Comparison of ENCODE assay signal across 14 mouse cellular contexts in the genomic region with DNA sequence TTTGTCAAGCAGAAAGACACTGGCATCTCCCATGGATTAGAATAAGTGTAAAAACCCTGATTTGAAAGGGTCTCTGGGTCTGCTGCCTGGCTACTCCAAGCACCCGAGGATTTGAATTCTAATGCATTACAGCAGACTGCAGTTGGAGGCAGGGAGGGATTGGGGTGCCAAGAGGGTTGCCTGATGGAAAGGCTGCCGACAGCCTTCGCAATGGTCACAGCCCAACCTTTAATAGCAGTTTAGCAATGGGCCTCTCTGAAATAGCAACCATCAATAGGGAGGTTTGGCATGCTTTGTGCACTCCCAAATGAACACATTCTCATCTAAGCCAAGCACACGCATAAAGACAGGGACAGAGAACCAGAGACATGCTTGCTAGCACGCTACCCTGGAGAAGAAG.
DNase-seq lines count a peak whose midpoint lies in the region; ATAC-seq lines count a peak whose summit lies in the region.
"Had no signal": no experiment of that assay in that cellular context is flagged by ENCODE, and none has a peak within 500 bp of the region (broad histone marks: within the 10 kb centered on the region; RNA-seq: fewer than 3 reads in every experiment).

No protein-coding gene starts in this region.

- no peak overlapping the region for H3K4me2 ChIP-seq in forebrain, embryonic 11.5 days (ENCODE audit: low read depth, low read length, severe bottlenecking)
- H3K4me2 ChIP-seq in neural tube, embryonic 13.5 days = no peak overlapping the region
- H3K4me2 ChIP-seq in hindbrain, embryonic 15.5 days = no peak overlapping the region
- H3K4me2 ChIP-seq in neural tube, embryonic 14.5 days (ENCODE audit: low read depth, low read length) = no peak overlapping the region
- H3K4me2 ChIP-seq: liver, embryonic 13.5 days had no signal

- no peak overlapping the region for H3K4me3 ChIP-seq in forebrain, embryonic 11.5 days (ENCODE audit: low read depth, low read length)
- no peak overlapping the region for H3K4me3 ChIP-seq in forebrain, embryonic 10.5 days
- H3K4me3 ChIP-seq in neural tube, embryonic 13.5 days = no peak overlapping the region
- no peak overlapping the region for H3K4me3 ChIP-seq in hindbrain, embryonic 15.5 days
- H3K4me3 ChIP-seq in neural tube, embryonic 14.5 days (ENCODE audit: low read depth, low read length) = no peak overlapping the region
- H3K4me3 ChIP-seq: liver, embryonic 13.5 days; myocyte had no signal

- no peaks in the 10 kb centered on the region for H3K36me3 ChIP-seq in forebrain, embryonic 11.5 days (ENCODE audit: control insufficient read depth, insufficient read depth, low read length)
- H3K36me3 ChIP-seq in forebrain, embryonic 10.5 days (replicated peaks) = no peaks in the 10 kb centered on the region
- no peaks in the 10 kb centered on the region for H3K36me3 ChIP-seq in neural tube, embryonic 13.5 days
- no peaks in the 10 kb centered on the region for H3K36me3 ChIP-seq in hindbrain, embryonic 15.5 days
- H3K36me3 ChIP-seq in neural tube, embryonic 14.5 days (ENCODE audit: control insufficient read depth, insufficient read depth, low read length) = no peaks in the 10 kb centered on the region
- H3K36me3 ChIP-seq: liver, embryonic 13.5 days had no signal

- no peak overlapping the region for H3K9ac ChIP-seq in forebrain, embryonic 11.5 days (ENCODE audit: low read length)
- no peak overlapping the region for H3K9ac ChIP-seq in neural tube, embryonic 13.5 days
- H3K9ac ChIP-seq in hindbrain, embryonic 15.5 days = no peak overlapping the region
- H3K9ac ChIP-seq in neural tube, embryonic 14.5 days (replicated peaks; ENCODE audit: low read depth, low read length) = no peak overlapping the region
- H3K9ac ChIP-seq: liver, embryonic 13.5 days had no signal

- H3K27me3 ChIP-seq in forebrain, embryonic 11.5 days (ENCODE audit: control insufficient read depth, insufficient read depth, low read length) = no peaks in the 10 kb centered on the region
- H3K27me3 ChIP-seq in forebrain, embryonic 10.5 days (ENCODE audit: poor library complexity, severe bottlenecking) = no peaks in the 10 kb centered on the region
- no peaks in the 10 kb centered on the region for H3K27me3 ChIP-seq in neural tube, embryonic 13.5 days
- no peaks in the 10 kb centered on the region for H3K27me3 ChIP-seq in hindbrain, embryonic 15.5 days
- no peaks in the 10 kb centered on the region for H3K27me3 ChIP-seq in neural tube, embryonic 14.5 days (ENCODE audit: control insufficient read depth, insufficient read depth, low read length)
- H3K27me3 ChIP-seq: liver, embryonic 13.5 days had no signal

- H3K9me3 ChIP-seq in forebrain, embryonic 11.5 days (ENCODE audit: control insufficient read depth, low read length) = no peaks in the 10 kb centered on the region
- no peaks in the 10 kb centered on the region for H3K9me3 ChIP-seq in forebrain, embryonic 10.5 days
- no peaks in the 10 kb centered on the region for H3K9me3 ChIP-seq in neural tube, embryonic 13.5 days
- H3K9me3 ChIP-seq in hindbrain, embryonic 15.5 days = no peaks in the 10 kb centered on the region
- H3K9me3 ChIP-seq in neural tube, embryonic 14.5 days (ENCODE audit: control insufficient read depth, low read length) = no peaks in the 10 kb centered on the region
- H3K9me3 ChIP-seq: liver, embryonic 13.5 days had no signal

- no peak for DNase-seq in forebrain, embryonic 11.5 days (ENCODE audit: low spot score)
- DNase-seq in forebrain, embryonic 10.5 days (ENCODE audit: extremely low spot score, low spot score) = no peak
- DNase-seq in neural tube, embryonic 10.5 days (ENCODE audit: extremely low spot score, low spot score) = no peak
- DNase-seq in thymus, postnatal 4 days = no peak
- no peak for DNase-seq in heart, adult 9 months (ENCODE audit: low spot score in 2 of 2)
- DNase-seq: B cell, adult 2 months; heart, adult 11 months; liver, embryonic 13.5 days; lung, postnatal 36 days had no signal

- no peaks in the 10 kb centered on the region for H3K4me1 ChIP-seq in forebrain, embryonic 11.5 days (replicated peaks; ENCODE audit: control insufficient read depth, insufficient read depth, low read length)
- 0 out of 2 replicates have a peak, but pooled peaks cover 4% of the 10 kb centered on the region for H3K4me1 ChIP-seq in forebrain, embryonic 10.5 days
- 0 out of 2 replicates have a peak, but pooled peaks cover 7% of the 10 kb centered on the region for H3K4me1 ChIP-seq in neural tube, embryonic 13.5 days (replicated peaks)
- H3K4me1 ChIP-seq in hindbrain, embryonic 15.5 days (replicated peaks) = no peaks in the 10 kb centered on the region
- no peaks in the 10 kb centered on the region for H3K4me1 ChIP-seq in neural tube, embryonic 14.5 days (ENCODE audit: control insufficient read depth, insufficient read depth, low read length)
- H3K4me1 ChIP-seq: liver, embryonic 13.5 days had no signal

- H3K27ac ChIP-seq in forebrain, embryonic 11.5 days (ENCODE audit: low read depth, low read length) = no peak overlapping the region
- no peak overlapping the region for H3K27ac ChIP-seq in forebrain, embryonic 10.5 days
- H3K27ac ChIP-seq in neural tube, embryonic 13.5 days (replicated peaks) = no peak overlapping the region
- H3K27ac ChIP-seq in hindbrain, embryonic 15.5 days (replicated peaks) = peak overlapping the region; percentile 7; the same call in 1 of the 2 replicates
- H3K27ac ChIP-seq in neural tube, embryonic 14.5 days (ENCODE audit: low read depth, low read length) = no peak overlapping the region
- H3K27ac ChIP-seq: kidney, postnatal 0 days; liver, embryonic 13.5 days had no signal

- WGBS in forebrain, embryonic 11.5 days = 59% methylated on average over 5 of the region's 5 CpGs
- WGBS in forebrain, embryonic 10.5 days = 74% methylated on average over 5 of the region's 5 CpGs
- WGBS in neural tube, embryonic 13.5 days = 65% methylated on average over 5 of the region's 5 CpGs
- 51% methylated on average over 5 of the region's 5 CpGs for WGBS in hindbrain, embryonic 15.5 days
- 59% methylated on average over 5 of the region's 5 CpGs for WGBS in neural tube, embryonic 14.5 days

- ATAC-seq in forebrain, embryonic 11.5 days (replicated peaks; ENCODE audit: low FRiP score) = peak; percentile 27; the same call in 1 of the 2 replicates
- peak; percentile 11; the same call in 1 of the 2 replicates for ATAC-seq in neural tube, embryonic 13.5 days (ENCODE audit: low read depth)
- peak; percentile 91 for ATAC-seq in hindbrain, embryonic 15.5 days (ENCODE audit: low FRiP score, low read depth)
- peak; percentile 76; the same call in 1 of the 2 replicates for ATAC-seq in neural tube, embryonic 14.5 days (ENCODE audit: low read depth)

Comparison
In these comparisons a context has a peak if more than half of its experiments do, and no peak if none do; other contexts are left out.
1. ATAC-seq: peak in every context shown above with its lines; median percentile 91 in hindbrain, embryonic 15.5 days; 76 in neural tube, embryonic 14.5 days; 27 in forebrain, embryonic 11.5 days; 11 in neural tube, embryonic 13.5 days.